Mouse (Mus musculus) inflammation-experienced regulatory T-cells, adult 16 weeks (primary cell): ENCODE data around the gene Prkcg. TPM values are rescaled to one million over a fixed set of nuclear protein-coding genes. Genes with fewer than 3 reads are reported as not detected.

Experiments
- polyA plus RNA-seq: library from polyadenylated mRNA; unstranded; fragments of 100-300 nt; shearing (Covaris generic); gene quantifications from one replicate; pipeline ENCODE4 v1.2.1, GENCODE M21; 2017

Prkcg gene
- polyA plus RNA-seq: 0.24 TPM

GRCm38 (mm10) chr7:3288976-3289970 lies at the start of gene Prkcg, which contains the start of gene Myadm:
Prkcg (plus strand) TSS chr7:3289179.
Myadm (plus strand) TSS chr7:3289080.

GRCm38 (mm10) chr7:3332619-3333521 lies 43.9 kb downstream of the Prkcg start, which contains the start of gene Cacng7:
Cacng7 (plus strand) TSS chr7:3332955.

Other genes starting within 250 kb of the Prkcg start
- gene AU018091, start 120.0 kb upstream of the Prkcg start, polyA plus RNA-seq: not detected
- not detected for gene Nlrp12, start 39.4 kb upstream of the Prkcg start, polyA plus RNA-seq
- 12.0 TPM for gene Myadm, start 99 bp upstream of the Prkcg start, polyA plus RNA-seq
- not detected for gene Cacng7, start 43.8 kb downstream of the Prkcg start, polyA plus RNA-seq
- gene Cacng8, start 101.5 kb downstream of the Prkcg start, polyA plus RNA-seq: not detected
- gene Cacng6, start 135.0 kb downstream of the Prkcg start, polyA plus RNA-seq: not detected
- not detected for gene Tarm1, start 213.4 kb downstream of the Prkcg start, polyA plus RNA-seq